Mouse (Mus musculus) right cerebral cortex, postnatal 14 days (tissue): ENCODE measurements around the gene Cela1.

Experiments used
- DNase-seq: peaks from one replicate; pipeline ENCODE4 v3.0.0; 2022

Cela1 gene

GRCm38 (mm10) chr15:100667871-100668545, 19.7 kb downstream of the Cela1 start:
- DNase-seq = no peak

- DNase-seq = no peak
These were observed 20.3 kb downstream of the Cela1 start for GRCm38 (mm10) chr15:100667420-100667819.

DNA sequence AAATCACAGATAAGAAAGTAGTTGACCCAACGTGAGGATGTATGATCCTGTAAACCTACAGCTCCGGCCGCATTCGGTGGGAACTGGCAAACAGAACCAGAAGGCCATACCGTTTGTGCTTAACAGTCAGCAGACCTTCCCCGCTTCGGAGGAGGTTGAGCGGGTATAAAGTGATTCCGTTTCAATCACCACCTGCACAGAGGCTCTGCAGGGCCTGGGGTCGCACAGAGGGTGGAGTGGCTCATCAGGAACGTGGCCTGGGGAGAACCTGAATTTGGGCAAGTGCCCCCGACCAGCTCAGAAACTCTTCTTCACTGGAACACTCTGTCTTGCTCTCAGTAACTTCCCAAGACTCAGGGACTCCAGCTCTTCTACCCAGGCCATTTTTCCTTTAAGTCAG, 20.9 kb downstream of the Cela1 start:
- no peak for DNase-seq

DNA sequence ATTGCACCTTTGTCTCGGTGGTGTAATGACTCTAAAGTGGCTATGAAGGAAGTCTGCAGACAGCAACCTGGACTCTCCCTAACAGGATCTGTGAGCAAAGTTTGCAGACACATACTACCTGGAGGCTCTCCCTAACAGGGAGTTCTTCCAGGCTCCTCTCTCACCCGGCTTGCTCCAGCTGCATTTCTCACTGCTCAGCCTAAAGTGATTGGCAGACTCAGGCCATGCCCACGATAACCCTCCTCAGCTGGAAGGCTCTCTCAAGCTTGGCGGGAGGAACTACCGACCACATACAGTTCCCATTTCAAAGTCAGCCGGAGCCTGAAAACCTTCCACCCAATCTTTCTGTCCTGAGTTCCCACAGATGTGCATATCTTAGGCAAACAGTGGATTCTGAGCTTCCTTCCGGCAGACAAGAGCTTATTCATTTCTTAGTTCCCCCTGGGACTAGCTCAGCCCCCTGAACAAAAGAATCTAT, 21.5 kb downstream of the Cela1 start:
- no peak for DNase-seq

GRCm38 (mm10) chr15:100665411-100666218, 22.1 kb downstream of the Cela1 start:
- DNase-seq = no peak

GRCm38 (mm10) chr15:100664813-100665274, 22.9 kb downstream of the Cela1 start:
- no peak for DNase-seq

GRCm38 (mm10) chr15:100660805-100661204, 26.9 kb downstream of the Cela1 start:
- DNase-seq = no peak

DNA sequence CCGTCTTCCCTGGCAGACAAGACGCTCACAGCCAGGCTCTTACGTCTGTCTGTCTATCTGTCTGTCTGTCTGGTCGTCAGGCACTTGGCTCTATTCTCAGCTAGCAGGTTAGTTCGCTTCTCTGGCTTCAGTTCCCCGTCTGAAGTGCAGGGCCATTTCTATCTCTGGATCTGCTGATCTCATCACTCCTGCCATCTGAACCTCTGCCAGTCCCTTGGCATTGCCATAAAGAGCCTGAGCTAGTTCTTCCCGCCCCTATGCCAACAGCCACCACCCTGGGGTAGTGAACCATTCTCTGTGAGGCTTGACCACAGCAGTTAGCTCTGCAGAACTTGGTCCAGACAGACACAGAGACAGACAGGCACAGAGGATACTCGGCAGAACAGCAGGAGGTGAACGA, 27.4 kb downstream of the Cela1 start:
- no peak for DNase-seq

DNA sequence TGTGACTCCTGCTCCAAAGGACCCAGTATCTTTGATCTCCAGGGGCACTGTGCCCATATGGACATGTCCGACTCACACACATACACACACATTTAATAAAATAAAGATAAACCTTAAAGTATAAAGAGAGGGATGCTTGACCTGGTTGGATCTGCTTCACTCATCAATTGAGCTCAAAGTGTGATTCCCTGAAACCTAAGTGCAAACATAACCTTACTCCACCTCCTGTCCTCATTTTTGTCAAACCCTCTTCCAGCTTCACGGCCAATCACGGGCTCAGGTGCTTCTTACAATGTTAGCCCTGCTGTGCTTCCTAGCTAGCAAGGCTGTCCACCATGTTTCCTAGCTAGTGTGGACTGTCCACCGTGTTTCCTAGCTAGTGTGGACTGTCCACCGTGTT, 32.5 kb downstream of the Cela1 start:
- no peak for DNase-seq

DNA sequence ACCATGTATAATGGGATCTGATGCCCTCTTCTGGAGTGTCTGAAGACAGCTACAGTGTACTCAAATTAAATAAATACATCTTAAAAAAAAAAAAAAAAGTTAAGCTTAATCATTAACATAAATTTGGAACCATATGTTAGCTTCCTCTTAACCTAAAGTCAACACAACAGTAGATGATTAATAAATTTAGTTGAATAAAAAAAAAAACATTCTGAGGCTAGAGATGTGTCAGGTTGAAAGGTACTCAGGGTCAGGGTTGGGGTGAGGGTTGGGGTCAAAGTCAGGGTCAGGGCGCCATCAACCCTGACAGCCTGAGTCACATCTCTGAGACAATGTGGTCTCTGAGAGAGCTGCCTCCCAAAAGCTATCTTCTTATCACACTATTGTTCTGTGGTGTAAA, 33.5 kb downstream of the Cela1 start:
- DNase-seq = no peak

DNA sequence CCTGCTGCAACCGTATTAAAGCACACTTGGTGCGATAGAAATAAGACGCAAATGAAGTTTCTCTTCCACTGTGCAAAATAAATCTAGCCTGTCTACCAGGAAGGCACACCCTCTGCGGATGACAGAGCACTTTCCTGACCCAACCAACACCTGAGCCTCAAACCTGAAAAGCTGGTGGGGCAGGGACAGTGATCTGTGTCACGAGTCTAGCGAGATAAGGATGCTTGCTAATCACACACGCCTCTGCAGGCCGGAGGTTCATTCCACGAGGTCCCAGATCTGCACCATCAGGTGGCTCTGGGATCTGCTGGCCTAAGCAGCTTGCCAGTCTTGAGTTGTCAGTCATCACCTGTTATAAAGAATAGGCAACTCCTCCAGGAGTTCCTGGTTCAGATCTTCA, 36.1 kb downstream of the Cela1 start:
- DNase-seq = no peak

DNA sequence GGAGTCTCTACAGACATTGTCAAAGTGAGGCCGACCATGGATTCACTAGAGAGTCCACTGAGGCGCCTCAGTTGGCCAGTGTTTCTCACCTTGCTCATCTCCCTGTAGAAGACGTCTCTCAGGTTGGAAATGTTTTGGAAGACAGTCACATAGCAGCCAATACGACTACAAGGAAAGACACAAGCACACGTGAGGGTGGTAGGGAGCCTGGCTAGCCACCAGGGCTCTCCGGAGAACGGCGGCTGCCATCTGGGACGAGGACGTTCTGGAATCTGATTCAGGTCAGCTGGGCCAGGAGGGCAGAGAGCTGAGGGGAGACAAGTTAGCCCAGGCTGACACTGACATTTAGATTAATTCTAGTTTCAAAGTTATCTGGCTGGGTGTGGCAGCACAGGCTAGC, 37.6 kb downstream of the Cela1 start:
- DNase-seq = no peak

DNA sequence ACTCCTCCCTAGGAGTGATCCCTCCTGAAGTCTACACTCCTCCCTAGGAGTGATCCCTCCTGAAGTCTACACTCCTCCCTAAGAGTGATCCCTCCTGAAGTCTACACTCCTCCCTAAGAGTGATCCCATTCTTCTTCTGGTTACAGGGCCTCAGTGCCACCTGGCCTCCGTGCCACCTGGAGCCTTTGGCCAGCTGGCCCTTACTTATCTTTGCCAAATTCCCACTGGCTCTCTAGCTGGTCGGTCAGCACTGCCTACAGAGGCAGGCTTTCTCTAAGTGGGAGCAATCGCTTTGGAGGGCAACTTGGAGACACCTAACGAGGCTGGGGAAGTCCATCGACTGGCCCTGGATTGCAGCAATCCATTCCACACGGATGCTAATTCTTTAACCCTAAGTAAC, 41.6 kb downstream of the Cela1 start:
- no peak for DNase-seq

GRCm38 (mm10) chr15:100642451-100642850, 45.3 kb downstream of the Cela1 start:
- DNase-seq = no peak

GRCm38 (mm10) chr15:100641226-100641810, 46.4 kb downstream of the Cela1 start:
- DNase-seq = no peak

DNA sequence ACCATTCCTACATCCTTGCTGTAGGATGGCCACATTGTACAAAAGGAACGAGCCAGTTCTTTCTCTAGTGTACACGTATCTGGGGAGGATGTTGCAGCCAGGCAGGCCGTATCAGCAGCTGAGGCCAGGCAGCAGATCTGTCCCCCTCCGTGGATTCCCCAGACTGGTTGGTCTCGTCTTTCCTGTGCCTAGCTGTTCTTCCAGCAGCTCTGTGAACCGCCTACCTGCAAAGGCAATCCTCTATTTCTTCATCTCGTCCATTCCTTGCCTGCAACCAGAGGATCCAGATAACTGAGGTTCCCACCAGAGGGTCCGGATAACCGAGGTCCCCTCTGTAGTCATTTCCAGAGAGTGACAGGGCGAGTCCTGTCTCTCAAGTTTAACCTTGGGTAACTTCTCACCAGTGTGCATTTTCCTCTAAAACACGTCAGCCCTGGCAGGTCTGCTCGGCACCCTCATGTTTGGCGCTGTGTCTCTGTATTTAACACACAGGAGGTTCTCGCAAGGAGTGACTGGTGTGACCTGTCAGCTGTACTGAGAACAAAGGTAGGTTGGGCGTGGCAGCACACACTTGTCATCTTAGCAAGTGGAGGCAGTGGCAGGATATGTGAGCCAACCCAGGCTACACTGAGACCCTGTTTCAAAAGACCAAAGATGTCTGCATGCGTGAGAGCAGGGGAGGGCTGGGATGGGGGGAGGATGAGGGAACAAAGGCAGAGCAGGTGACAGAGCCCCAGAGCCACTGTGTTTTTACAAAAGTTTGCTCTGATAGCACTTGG, 47.6 kb downstream of the Cela1 start:
- DNase-seq = no peak

GRCm38 (mm10) chr15:100637661-100638060, 50.1 kb downstream of the Cela1 start:
- no peak for DNase-seq

DNA sequence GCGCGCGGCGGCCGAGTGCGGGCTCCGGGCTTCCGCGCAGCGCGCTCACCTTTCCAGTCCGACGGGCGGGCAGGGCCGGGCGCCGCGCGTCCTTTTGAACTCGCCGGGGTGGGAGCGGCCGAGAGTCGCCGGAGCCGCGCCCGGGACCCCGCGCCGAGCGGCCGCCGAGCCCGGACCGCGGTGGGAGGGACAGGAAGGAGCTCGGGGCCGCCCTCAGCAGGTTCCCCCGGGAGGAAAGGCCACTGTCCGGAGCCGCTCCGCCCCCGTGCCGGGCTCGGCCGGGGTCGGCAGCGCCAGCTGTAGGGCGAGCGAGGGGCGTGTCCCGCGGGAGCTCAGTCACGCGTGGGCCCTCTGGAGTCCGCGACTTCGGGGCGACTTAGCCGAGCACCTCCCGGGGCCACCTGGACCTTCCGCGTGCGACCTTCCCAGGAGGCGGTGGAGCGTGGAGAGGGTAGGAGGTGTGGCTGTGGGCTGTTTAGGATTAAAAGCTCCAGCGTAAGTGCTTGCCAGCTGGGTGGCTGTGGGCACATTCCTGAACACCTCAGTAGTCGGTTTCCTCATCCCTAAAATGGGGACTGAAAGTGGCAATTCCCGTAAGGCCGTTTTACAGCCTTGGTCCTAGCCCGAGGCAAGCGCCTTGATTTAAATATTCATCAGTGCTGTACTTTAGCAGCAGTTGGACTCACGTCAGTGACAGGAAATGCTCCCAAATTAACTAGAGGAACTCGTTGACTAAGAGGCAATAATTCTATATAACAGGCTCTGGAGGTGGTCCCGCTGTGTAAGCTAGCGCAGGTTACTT, 50.8 kb downstream of the Cela1 start, which contains the start of gene Smagp:
TSS of gene Smagp (minus strand) at position 241 of the 802 bp plus-strand sequence.
- DNase-seq = no peak

GRCm38 (mm10) chr15:100635851-100636645, 51.7 kb downstream of the Cela1 start:
- DNase-seq = no peak

DNA sequence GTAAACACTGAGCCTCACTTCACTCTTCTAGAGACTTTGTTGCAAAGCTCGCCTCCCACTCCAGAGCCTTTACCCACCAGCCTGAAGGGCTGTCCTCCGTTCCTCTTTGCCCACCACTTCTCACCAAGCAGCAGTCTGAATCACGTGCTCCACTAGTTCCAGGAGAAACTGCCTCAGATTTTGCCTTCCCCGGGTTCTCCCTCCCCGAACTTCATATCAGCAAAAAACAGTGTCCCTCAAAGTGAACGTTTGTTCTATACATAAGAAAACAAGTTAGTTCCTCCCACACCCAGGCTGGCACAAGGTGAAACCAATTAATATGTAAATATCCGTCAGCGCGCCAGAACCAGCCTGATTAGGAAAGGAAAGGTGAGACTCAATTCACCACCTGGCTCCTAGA, 52.5 kb downstream of the Cela1 start:
- DNase-seq = no peak

DNA sequence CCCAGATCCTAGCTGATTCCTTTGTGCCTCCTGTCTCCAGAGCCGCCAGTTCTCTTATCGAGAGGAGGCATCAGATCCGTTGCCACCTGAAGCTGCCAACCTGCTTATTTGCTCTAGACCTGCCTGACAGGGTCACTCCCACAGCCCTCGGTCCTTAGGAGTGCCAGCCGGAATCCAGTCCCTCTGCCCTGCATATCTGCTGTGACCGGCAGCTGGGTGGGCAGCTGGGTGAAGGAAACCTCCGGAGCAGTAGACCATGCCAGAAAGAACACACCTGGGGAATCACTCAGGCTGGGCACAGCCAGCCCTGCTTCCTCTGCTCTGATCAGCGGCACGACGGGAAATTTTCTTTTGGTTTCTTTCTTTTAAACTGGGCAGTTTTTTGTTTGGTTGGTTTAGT, 54.4 kb downstream of the Cela1 start:
- no peak for DNase-seq
